Mouse (Mus musculus) right cerebral cortex, postnatal 4 days (tissue): ENCODE measurements at regions not wholly inside any gene's neighbourhood (a gene's known extent, or its start where the extent isn't known, plus 50 kb on each side); places are given as distances from the start of the nearest gene placed in this dataset.
A peak's percentile ranks its signal among the peaks of the same experiment; 100 is the strongest.

Experiments used
- DNase-seq: peaks from one replicate; pipeline ENCODE4 v3.0.0-alpha.2; 2022

DNA sequence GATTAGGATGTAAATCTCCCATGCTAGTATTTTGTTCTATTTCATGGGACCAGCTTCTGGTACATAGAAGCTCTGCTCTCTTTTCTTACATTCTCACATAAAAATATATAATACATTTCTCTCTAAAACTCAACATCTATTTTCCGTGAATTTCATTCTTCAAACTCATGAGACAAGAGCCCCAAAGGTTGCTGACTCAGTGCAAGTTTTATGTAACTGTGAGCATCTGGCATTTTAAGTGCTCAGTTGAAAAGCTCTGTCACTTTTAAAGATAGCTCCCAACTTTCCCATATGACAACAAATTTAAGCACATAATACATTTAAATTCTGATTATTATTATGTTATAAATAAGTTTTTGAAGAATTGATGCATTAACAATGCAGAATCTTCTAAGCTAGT, 268.5 kb downstream of the AW209491 start:
- no peak for DNase-seq

- DNase-seq: no peak
These were observed 300.3 kb downstream of the AW209491 start for GRCm38 (mm10) chr13:14930137-14930785.

DNA sequence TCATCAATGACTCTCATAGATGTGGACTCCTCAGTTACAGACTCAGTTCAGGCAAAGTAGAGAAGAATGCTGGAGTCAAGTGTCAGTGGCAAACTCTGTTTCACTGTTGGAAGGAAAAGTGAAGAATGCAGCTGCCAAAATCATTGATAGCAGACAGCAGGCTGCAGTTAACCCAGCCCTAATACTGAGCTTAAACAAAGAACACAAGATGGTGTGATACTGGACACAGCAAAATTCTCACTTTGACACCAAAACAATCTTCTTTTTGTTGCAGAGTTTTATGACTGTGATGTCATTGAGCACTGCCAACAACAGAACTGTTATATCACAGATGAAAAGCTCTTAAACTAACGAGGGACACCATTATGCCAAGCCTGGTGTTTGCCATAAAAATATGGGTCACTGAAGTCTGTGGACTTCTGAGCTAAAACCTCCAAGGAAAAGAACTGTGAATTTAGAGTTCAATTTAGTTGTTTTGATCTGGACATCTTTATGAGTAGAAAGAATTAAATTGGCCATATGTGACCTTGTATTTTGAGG, 336.3 kb downstream of the AW209491 start:
- no peak for DNase-seq

- no peak for DNase-seq
These were observed 372.7 kb downstream of the AW209491 start for GRCm38 (mm10) chr13:15002700-15003099.

DNA sequence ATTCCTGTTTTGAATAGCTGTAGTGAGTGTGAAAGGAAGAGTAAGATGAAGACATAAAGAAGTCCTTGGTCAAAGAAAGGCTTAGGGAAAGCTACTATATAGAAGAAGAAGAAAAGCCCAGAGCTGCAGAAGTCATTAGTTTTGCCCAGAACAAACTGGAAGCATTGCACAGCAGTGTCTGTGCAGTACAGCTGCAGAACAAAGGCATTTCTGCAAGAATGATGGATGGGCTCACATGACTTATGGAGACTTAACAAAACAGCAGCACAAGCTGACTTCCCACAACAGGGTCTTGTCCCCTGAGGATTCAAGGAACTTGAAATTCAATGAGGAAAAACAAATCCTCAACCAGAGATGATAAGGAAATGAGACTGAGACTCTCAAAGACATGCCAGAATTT, 381.7 kb downstream of the AW209491 start:
- DNase-seq: no peak

DNA sequence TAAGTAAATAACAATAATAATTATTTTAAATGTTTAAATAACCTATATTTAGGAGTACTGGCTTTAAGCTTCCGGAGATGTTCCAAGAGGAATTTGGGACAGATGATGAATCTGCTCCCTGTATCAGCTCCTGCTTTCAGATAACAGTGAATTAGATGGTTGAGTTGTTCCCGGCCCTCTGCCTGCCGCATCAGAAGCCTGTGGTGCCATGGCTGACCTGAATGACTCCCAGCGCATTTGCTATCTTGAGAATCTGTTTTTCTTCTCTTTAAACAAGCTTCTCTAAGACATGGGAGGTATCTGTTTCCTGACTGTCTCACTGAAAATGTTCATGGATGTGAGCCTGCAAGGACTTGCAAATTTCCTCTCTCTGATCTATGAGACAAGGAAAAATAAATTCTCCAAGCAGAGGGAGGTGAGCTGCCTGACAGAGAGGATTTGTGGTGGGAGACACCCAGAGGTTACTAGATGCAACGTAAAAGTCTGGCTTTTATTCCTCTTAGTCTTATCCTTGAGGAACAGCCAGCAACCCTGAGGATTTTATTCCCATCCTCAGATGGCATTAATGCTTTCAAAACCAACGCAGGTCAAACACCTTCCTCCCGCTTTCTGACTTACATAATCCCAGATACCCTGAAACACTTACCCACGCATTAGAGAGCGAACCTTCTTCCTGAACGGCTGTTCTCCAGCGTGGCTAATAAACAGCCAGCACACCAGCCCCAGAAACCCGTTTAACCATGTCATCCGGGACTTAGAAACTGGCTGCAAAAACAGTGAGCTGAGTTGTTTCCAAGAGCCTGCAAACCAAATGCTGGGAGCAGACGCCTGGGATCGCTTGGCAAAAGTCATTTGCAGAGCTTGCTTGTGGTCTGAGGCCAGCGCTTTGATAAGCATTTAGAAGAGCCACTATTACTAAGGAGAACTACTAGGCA, 389.1 kb downstream of the AW209491 start:
- no peak for DNase-seq

DNA sequence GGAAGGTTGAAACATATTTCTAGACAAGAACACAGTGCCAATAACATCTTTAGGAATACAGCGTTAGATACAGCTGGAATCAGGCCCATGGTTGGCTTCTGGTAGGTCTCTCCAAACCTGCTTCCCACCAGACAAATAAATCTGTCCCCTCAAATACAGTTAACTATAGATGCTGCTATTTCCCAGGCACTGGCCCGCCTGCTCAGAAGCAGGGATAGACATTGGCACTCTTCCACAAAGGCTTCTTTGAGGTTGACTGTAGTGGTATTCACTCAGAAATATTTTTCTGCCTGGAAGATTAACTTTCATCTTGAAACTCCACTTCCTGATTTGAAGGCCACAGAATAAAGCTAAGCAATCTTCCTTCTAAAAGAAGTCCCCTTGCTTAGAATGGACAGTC, 396.6 kb downstream of the AW209491 start:
- no peak for DNase-seq

GRCm38 (mm10) chr13:15052667-15053375, 410.2 kb upstream of the Gli3 start:
- no peak for DNase-seq

- DNase-seq: no peak
These were observed 408.3 kb upstream of the Gli3 start for GRCm38 (mm10) chr13:15054705-15055104.

- no peak for DNase-seq
These were observed 384.4 kb upstream of the Gli3 start for GRCm38 (mm10) chr13:15078635-15079094.

DNA sequence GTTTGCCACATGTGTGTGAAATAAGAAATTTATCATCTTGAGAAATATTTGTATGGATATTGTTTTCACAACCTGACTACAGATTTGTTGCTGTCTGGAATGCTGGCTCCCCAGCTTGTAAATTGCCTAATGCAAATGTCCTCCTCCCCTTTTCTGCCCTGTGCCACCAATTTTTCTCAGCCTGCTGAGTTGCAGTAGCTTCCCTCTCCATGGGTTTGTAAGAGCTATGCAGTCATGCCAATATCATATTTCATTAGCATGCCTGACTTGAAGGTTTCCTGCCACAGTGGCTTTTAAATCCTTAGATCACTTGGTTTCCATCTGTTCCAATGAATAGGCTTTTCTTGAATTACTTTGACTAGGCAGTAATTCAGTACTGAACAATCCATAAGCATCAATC, 383.9 kb upstream of the Gli3 start:
- DNase-seq: no peak

- no peak for DNase-seq
These were observed 380.6 kb upstream of the Gli3 start for GRCm38 (mm10) chr13:15082255-15082932.

- DNase-seq: no peak
These were observed 368.2 kb upstream of the Gli3 start for GRCm38 (mm10) chr13:15094836-15095235.

DNA sequence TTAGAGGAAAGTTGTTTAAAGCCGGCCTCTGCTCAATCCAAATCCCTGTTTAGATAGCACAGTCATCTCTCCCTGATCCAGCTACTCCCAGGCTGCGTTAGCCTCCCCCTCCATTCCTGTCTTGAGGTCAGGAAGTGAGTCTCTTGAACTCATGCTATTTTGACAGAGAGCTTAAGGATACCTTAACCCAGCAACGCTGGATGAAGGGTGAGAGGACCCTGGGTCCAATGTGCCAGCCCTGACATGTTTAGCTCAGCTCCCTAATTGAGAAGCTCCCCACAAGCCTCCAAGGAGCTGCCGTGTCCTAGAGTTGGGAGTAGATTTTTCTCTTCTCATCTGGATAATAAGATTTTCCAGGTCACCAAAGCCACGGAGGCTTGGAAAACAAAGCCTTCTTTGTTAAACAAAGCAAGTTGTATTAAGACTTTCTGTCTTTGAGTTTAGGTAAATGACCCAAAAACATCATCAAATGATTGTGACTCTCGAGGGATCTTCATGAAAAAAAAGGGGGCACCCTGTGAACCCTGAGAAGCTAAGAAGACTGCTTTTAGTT, 355.2 kb upstream of the Gli3 start:
- DNase-seq: no peak

GRCm38 (mm10) chr13:15113383-15113782, 349.7 kb upstream of the Gli3 start:
- DNase-seq: peak; percentile 13

GRCm38 (mm10) chr13:15130249-15130648, 332.8 kb upstream of the Gli3 start:
- DNase-seq: no peak

DNA sequence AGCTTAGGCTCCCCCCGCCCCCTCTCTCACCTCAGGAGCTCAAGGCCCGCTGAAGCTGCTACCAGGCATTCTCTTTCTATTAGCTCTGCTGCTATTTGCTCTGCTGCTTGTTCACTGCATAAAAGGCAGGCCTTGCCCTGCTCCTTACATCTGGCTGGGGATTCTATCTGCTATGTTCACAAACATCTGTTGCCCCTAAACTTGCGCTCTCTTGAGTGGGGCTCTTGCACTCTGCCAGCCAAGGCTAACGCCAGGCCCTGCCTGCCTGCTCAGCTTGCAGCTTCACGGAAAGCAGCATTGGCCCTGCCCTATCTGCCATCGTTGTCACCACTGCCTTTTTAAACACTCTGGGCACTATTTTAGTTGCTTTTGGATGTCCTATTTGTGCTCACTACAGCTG, 316.9 kb upstream of the Gli3 start:
- no peak for DNase-seq

DNA sequence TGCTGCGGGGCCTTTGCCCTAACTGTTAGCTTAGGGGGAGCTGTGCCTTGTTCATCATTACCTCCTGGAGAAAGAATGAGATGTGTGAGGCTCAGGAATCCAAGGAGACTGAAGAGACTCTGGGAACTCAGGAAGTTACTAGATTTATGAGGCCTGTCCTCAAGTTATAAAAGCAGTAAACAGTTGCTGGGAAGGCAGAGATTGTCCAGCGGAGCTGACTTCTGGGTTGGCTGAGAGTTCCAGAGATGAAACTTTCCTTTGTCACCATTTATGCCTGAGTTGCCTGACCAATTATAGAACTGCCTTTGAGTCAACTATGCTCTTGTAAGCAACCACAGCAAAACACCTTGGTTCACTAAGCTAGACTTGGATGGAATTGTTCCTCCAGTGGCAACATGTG, 282.1 kb upstream of the Gli3 start:
- no peak for DNase-seq

DNA sequence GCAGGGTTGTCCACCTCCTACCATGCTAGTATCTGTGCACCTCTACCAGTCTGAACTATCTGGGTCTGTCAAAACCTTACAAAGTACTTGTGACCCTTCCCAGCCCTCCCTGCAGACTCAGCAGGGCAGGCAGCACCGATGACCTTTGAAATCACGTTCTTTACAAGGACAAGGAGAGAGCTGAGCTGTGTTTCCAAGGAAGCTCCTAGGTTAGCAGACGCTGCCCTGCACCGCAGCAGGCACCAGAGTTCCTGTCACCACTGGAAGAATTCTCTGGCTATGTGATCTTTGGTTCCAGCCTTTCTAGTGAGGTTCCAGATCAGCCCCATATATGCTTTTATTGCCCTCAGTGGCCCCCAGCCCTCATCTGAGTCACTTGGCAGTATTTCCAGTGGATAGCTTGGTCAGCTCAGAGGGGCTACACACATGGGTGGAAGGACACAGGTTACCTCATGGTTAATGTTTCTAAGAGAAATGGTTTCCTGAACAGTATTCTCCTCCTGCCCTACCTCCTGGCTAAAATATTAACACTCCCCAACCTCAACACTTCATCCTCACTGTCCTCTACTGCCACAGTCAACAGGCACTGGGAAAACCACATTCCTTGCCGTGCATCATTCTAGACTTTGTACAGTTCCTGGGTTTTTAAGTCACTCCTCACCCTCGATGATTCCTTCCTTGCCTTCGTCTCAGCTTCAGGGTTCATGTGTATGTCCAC, 251.2 kb upstream of the Gli3 start:
- DNase-seq: no peak

- no peak for DNase-seq
These were observed 250.6 kb upstream of the Gli3 start for GRCm38 (mm10) chr13:15212353-15212850.

GRCm38 (mm10) chr13:15221322-15221721, 241.7 kb upstream of the Gli3 start:
- no peak for DNase-seq
